Mouse (Mus musculus) lung, adult 2 months (tissue): ENCODE measurements around the gene Pgs1. TPM values are rescaled to one million over a fixed set of nuclear protein-coding genes. Genes with fewer than 3 reads are reported as not detected.

Source experiments
- DNase-seq: peaks from one replicate; pipeline ENCODE4 v3.0.0; 2022
- H3K4me1 ChIP-seq: fragments of 200-500 bp; 2 replicates; pipeline ENCODE4 v1.6.1; 2011; ENCODE audit warnings: low read length; ENCODE audit not compliant: control insufficient read depth, insufficient read depth
- H3K4me3 ChIP-seq: fragments of 200-500 bp; replicated peaks from 2 replicates; pipeline ENCODE3; 2011; ENCODE audit warnings: low read depth, mild to moderate bottlenecking, control low read depth, low read length; ENCODE audit errors: extremely low read depth
- CTCF ChIP-seq: fragments of 200-500 bp; IDR thresholded peaks from 2 replicates; pipeline ENCODE4 v1.5.1; 2011; ENCODE audit warnings: mild to moderate bottlenecking, low read length, control low read depth; ENCODE audit not compliant: insufficient read depth
- POLR2A ChIP-seq: fragments of 200-500 bp; IDR thresholded peaks from 2 replicates; pipeline ENCODE4 v1.6.1; 2011; ENCODE audit warnings: low read depth, mild to moderate bottlenecking, control low read depth, low read length, borderline replicate concordance; ENCODE audit errors: extremely low read depth
- WGBS: fragments of 180-500 bp; shearing (Covaris S2); methylation state at CpG from one replicate; pipeline ENCODE4 v1.1.7; 2018; 5-methylcytosine and 5-hydroxymethylcytosine counted together
- polyA plus RNA-seq: library from polyadenylated mRNA; depleted of rRNA; stranded (reverse); fragments of >200 nt; gene quantifications from 2 replicates; pipeline ENCODE4 v1.2.3, GENCODE M21; 2012

The Pgs1 gene
- polyA plus RNA-seq, 1 experiment, result 83.2 TPM

DNA sequence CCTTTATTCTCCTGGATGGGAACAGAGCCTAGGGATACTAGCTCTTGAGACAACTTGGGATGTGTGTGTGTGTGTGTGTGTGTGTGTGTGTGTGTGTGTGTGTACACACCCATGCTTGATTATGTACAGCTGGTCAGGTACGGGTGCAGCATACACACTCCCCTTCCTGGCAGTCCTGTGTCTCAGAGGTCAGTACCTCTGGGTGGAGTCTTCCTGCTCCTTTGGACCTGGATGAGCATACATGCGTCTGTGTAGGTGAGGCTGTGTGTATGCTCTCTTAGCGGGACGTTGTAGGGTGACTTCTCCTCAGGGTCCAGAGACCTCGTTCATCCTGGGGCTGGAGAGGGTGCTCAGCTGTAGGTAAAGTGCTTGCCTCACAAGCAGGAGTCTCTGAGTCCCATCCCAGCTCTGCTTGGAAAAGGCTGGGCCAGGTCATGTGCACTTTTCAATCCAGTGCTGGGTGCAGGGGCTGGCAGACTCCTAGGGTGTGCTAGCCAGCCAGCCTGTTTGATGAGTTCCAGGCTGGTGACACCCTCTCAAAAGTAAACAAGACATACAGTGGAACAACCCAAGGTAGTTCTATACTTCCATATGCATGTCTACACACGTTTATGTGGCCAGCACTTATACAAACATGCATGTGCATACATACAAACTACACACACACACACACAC lies 13.3 kb downstream of the Pgs1 start:
- 62% methylated on average over 6 of the region's 6 CpGs for WGBS
- no peak for TF ChIP-seq POLR2A
- TF ChIP-seq CTCF, result no peak
- Histone ChIP-seq H3K4me1 (peaks cover 39% of the 10 kb centered on the region), H3K4me3 (no peak overlapping the region)
- no peak for DNase-seq

DNA sequence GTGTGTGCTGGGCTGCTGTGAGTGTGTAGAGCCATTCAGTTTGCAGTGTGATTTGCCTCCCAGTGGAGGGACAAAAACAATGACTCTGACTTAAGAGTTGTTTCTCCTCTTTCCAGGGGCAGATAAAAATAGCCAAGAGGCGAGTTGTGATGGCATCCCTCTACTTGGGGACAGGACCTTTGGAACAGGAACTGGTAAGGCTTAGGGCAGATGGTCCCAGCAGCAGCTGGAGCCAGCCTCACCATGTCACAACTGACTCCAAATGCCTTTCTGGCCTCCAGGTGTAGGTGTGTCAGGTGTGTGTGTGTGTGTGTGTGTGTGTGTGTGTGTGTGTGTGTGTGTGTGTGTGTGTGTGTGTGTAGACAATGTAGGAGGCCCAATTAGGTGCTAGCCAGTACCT lies 14.0 kb downstream of the Pgs1 start:
- TF ChIP-seq CTCF, result no peak
- no peak for TF ChIP-seq POLR2A
- WGBS, result 16% methylated on average over 1 of the region's 1 CpGs
- no peak overlapping the region for H3K4me3 ChIP-seq
- peaks cover 32% of the 10 kb centered on the region for H3K4me1 ChIP-seq
- DNase-seq, result no peak

DNA sequence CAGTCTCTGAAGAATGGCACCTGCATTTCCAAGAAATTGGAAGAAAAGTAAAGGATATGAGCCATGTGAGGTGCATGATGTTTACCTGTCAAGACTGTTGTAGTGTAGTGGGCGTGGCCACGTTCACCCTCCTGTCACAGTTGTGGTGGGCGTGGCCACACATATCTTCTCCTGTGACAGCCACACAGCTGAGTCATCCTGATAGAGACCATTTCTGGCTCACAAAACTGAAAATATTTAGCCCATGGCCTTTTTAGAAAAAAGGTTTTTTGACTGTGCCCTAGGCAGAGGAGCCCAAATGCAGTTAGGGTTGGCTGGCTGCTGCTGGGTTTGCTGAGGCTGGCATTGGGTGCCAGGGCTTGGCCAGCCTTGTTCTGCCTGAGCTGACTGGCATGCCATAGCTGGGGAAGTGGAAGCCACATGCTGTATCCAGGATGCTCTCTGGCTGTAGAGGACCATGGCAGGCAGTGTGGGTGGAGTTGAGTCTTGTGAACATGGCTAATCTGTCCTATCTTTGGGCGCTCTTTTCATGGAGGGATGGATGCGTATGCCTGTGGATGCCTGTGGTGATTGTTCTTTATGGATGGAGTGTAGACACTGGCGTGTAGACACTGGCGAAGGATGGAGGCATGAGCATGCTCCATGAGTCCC lies 14.6 kb downstream of the Pgs1 start:
- Histone ChIP-seq H3K4me1 (peaks cover 26% of the 10 kb centered on the region), H3K4me3 (no peak overlapping the region)
- TF ChIP-seq POLR2A (no peak), CTCF (no peak)
- 90% methylated on average over 7 of the region's 7 CpGs for WGBS
- no peak for DNase-seq

DNA sequence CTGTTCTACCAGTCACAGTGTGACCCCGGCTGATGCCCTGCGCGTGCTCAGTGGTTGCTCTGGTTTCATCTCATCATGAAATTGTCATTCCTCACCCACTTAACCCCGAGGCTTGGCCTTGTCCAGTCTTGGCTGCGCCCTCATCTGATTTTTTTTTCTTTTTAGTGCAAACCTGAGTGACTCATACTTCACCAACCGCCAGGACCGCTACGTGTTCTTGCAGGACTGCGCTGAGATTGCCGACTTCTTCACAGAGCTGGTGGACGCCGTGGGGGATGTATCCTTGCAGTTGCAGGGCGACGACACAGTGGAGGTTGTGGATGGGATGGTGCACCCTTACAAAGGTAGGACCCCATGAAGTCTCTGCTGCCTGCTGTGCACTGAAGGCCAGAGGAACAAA lies 17.1 kb downstream of the Pgs1 start:
- Histone ChIP-seq H3K4me3 (no peak overlapping the region), H3K4me1 (peaks cover 28% of the 10 kb centered on the region)
- 79% methylated on average over 14 of the region's 14 CpGs for WGBS
- no peak for DNase-seq
- TF ChIP-seq POLR2A (no peak), CTCF (no peak)

DNA sequence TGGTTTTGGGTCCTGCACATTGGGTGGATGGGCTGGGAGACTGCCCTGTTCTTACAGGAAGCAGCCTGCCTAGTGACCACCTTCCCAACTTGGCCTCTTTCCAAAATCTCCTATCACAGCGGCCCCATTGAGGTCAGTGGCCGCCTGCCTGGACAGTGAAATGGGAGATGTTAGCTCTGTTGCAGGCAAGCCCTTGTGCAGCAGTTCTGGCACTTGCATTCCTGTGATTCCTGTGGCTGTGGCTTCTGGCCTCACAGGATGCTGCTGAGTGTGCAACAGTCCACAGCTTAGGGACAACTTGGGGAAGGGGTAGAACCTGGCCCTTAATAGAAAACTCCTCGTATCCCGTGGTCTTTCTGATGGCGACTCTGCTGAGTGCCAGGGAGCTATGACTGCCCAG lies 17.6 kb downstream of the Pgs1 start:
- no peak for DNase-seq
- TF ChIP-seq POLR2A, result no peak
- no peak for TF ChIP-seq CTCF
- Histone ChIP-seq H3K4me1 (peaks cover 24% of the 10 kb centered on the region), H3K4me3 (no peak overlapping the region)
- 55% methylated on average over 5 of the region's 5 CpGs for WGBS

DNA sequence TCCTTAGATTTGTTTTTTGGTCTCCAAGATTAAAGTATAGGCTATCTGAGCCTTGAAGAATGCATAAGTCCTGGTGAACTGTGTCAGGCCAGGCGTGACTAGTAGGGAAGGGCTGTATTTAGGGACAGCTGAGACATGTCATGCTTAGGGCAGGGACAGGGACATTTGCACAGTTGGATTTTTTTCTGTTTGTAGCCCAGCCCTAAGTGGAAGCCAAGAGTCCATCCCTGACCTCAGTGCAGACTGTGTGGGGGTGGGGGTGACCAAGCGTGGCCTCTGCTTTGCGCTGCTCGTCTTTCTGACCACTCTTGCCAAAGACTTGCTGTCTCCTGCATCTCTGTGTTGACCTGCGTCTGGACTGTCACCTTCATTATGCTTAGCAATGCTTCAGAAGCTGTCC lies 18.1 kb downstream of the Pgs1 start:
- DNase-seq, result no peak
- H3K4me3 ChIP-seq, result no peak overlapping the region
- no peak for TF ChIP-seq POLR2A
- TF ChIP-seq CTCF, result no peak
- WGBS, result 76% methylated on average over 5 of the region's 5 CpGs
- peaks cover 26% of the 10 kb centered on the region for H3K4me1 ChIP-seq

DNA sequence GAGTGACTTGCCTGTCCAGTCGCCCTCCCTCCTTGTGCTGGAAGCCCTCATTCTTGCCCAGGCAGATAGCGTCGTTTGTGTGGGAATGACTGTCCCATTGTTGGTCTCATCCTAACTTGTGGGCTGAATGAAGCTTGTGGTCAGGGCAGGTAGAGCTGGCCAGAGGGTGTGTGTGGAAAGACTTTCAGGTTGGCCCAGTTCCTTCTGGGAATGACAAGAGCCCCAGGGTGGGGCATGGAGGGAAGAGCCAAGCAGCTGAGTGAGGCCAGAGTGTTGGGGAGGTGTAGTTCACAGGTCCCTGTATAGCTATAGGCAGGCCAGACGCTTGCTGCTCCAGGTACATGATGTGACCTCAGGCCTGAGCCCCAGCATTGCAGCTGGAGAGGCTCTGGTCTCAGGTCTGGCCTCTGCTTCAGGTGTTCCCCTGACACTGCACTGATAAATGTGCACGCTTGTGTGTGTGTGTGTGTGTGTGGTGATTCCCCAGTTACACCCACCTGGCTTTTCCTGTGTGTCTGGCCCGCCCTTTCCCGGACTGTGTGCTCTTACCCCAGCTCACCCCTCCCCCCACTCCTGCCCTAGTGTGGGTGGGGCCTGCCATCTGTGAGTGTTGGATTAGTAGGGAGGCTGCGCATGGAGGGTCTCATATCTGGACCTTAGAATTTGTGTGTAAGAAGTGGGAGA lies 21.5 kb downstream of the Pgs1 start:
- peaks cover 20% of the 10 kb centered on the region for H3K4me1 ChIP-seq
- WGBS, result 62% methylated on average over 8 of the region's 8 CpGs
- no peak for DNase-seq
- H3K4me3 ChIP-seq, result no peak overlapping the region
- no peak for TF ChIP-seq POLR2A
- TF ChIP-seq CTCF, result no peak

DNA sequence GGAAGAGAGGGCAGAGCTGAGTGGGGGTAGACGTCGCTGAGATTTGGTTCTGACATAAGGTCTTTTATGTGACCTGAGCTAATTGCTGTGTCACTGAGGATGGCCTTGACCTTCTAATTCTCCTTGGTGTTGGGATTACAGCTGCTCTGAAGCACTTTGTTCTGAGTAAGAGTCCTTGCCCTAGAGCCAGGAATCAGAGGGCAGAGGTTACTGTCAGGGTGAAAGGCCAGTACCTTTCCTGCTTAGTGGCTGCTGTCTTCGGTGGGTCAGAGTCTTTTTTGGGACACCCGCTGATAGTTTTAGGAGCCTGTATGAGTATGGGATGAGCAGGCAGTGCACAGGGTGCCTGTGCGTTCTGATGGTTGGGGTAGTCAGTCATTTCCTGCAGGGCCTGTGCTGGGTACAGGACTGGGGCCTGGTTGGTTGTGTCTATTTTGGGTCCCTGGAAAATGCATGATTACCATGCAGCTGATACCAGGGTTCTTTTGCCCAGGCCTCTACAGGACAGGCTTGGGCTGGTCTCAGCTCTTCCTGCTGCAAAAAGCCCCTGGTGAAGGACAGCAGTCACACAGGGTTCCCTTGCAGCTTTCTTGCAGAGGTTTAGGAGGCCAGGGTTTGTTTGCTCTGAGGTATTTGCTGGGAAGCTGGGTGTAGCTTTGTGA lies 22.2 kb downstream of the Pgs1 start:
- WGBS, result 67% methylated on average over 5 of the region's 5 CpGs
- Histone ChIP-seq H3K4me1 (peaks cover 20% of the 10 kb centered on the region), H3K4me3 (no peak overlapping the region)
- no peak for DNase-seq
- TF ChIP-seq CTCF (no peak), POLR2A (no peak)

DNA sequence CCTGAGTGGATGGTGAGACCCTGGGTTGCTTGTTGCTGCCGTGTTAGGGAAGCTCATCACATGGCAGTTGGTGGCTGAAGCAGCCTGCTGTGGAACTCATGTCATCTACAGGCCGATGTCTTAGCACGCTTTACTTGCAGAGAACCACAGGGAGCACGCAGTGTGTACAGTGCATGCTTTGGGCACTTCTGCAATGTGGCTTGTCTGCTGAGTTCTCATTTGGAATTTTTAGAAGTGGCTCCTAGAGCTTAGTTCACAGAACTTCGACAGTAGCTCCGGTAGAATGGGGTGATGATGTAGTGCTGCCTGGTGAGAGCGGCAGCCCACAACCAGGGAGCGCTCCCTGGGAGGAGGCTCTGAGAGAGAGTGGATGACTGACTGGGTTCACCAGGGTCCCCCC lies 22.8 kb downstream of the Pgs1 start:
- Histone ChIP-seq H3K4me3 (no peak overlapping the region), H3K4me1 (peaks cover 22% of the 10 kb centered on the region)
- TF ChIP-seq POLR2A, result no peak
- WGBS, result 71% methylated on average over 8 of the region's 8 CpGs
- no peak for DNase-seq
